8 mouse cellular contexts compared by ENCODE assay signal in genomic region chr12:73554155-73554554, GRCm38 (mm10). TPM values are rescaled to one million over a fixed set of nuclear protein-coding genes. Genes with fewer than 3 reads are reported as not detected.
A peak's percentile ranks its signal among the peaks of the same experiment; 100 is the strongest.
DNase-seq lines count a peak whose midpoint lies in the region; ATAC-seq lines count a peak whose summit lies in the region.

No protein-coding gene starts in this region.

- no peak overlapping the region for H3K4me2 ChIP-seq in kidney, embryonic 14.5 days (replicated peaks; ENCODE audit: low read depth, low read length)
- H3K4me2 ChIP-seq in liver, embryonic 11.5 days: no peak overlapping the region

- peaks cover 7% of the 10 kb centered on the region for H3K27me3 ChIP-seq in kidney, embryonic 14.5 days (ENCODE audit: control insufficient read depth, insufficient read depth, low read length)
- H3K27me3 ChIP-seq in liver, embryonic 11.5 days (replicated peaks; ENCODE audit: control insufficient read depth, insufficient read depth, low read length): peaks cover 10% of the 10 kb centered on the region

- no peak overlapping the region for H3K4me3 ChIP-seq in kidney, embryonic 14.5 days (ENCODE audit: low read length)
- H3K4me3 ChIP-seq in liver, embryonic 11.5 days (ENCODE audit: low read depth, low read length): no peak overlapping the region

- DNase-seq in CD4-positive helper T cell, adult 2 months (ENCODE audit: low read depth, low spot score): peak; percentile 72
- DNase-seq in ZHBTc4 (ENCODE audit: low read depth, low spot score): peak; percentile 89
- DNase-seq in embryo, embryonic 11 days: peak; percentile 85
- DNase-seq in liver, embryonic 11.5 days (ENCODE audit: low spot score): no peak
- peak; percentile 66 for DNase-seq in neural tube, embryonic 10.5 days (ENCODE audit: extremely low spot score, low spot score)
- peak; percentile 80 for DNase-seq in thymus, postnatal 14 days

- no peak overlapping the region for H3K27ac ChIP-seq in kidney, embryonic 14.5 days (ENCODE audit: low read depth, low read length)
- no peak overlapping the region for H3K27ac ChIP-seq in liver, embryonic 11.5 days (ENCODE audit: low read depth, low read length)

- ATAC-seq in granulocyte monocyte progenitor cell, adult 5-6 weeks (replicated peaks; ENCODE audit: poor library complexity, severe bottlenecking): peak; percentile 88
- ATAC-seq in kidney, embryonic 14.5 days (ENCODE audit: low FRiP score, low TSS enrichment): peak; percentile 81
- ATAC-seq in liver, embryonic 11.5 days (replicated peaks; ENCODE audit: low FRiP score): peak; percentile 47

- H3K9me3 ChIP-seq in kidney, embryonic 14.5 days (ENCODE audit: control insufficient read depth, low read length): no peaks in the 10 kb centered on the region
- no peaks in the 10 kb centered on the region for H3K9me3 ChIP-seq in liver, embryonic 11.5 days (ENCODE audit: control insufficient read depth, low read length)

- 3% methylated on average over 5 of the region's 5 CpGs for WGBS in kidney, embryonic 14.5 days
- WGBS in liver, embryonic 11.5 days: 3% methylated on average over 5 of the region's 5 CpGs

- H3K36me3 ChIP-seq in kidney, embryonic 14.5 days (ENCODE audit: control insufficient read depth, insufficient read depth, low read length): no peaks in the 10 kb centered on the region
- H3K36me3 ChIP-seq in liver, embryonic 11.5 days (ENCODE audit: control insufficient read depth, insufficient read depth, low read length): no peaks in the 10 kb centered on the region

- no peak overlapping the region for H3K9ac ChIP-seq in kidney, embryonic 14.5 days (ENCODE audit: low read depth, low read length)
- H3K9ac ChIP-seq in liver, embryonic 11.5 days (ENCODE audit: low read depth, low read length): no peak overlapping the region

- no peaks in the 10 kb centered on the region for H3K4me1 ChIP-seq in kidney, embryonic 14.5 days (ENCODE audit: control insufficient read depth, insufficient read depth, low read length)
- H3K4me1 ChIP-seq in liver, embryonic 11.5 days (replicated peaks; ENCODE audit: control insufficient read depth, insufficient read depth, low read length): no peaks in the 10 kb centered on the region

RNA-seq across cellular contexts. Expression of gene Tmem30b, which starts 8.0 kb away (rescaled TPM):
- total RNA-seq in granulocyte monocyte progenitor cell, adult 5-6 weeks (2014; fragmentation: Nextera tagmentation): not detected in 2 replicates
- not detected in 2 replicates for total RNA-seq in granulocyte monocyte progenitor cell, adult 5-6 weeks (2017)
- 5.8 and 9.6 TPM in 2 replicates for polyA plus RNA-seq in kidney, embryonic 14.5 days (2014; fragmentation: Nextera tagmentation; extraction: Ambion mirVana)
- 0.58 and 0.94 TPM in 2 replicates for polyA plus RNA-seq in liver, embryonic 11.5 days (2014; fragmentation: Nextera tagmentation; extraction: Ambion mirVana)

RNA-seq across cellular contexts. Expression of gene Prkch, which starts 30.4 kb away (rescaled TPM):
- 0.99 and 1.6 TPM in 2 replicates for total RNA-seq in granulocyte monocyte progenitor cell, adult 5-6 weeks (2014; fragmentation: Nextera tagmentation)
- total RNA-seq in granulocyte monocyte progenitor cell, adult 5-6 weeks (2017): 2.6 and 5.3 TPM in 2 replicates
- polyA plus RNA-seq in kidney, embryonic 14.5 days (2014; fragmentation: Nextera tagmentation; extraction: Ambion mirVana): 10.7 and 13.2 TPM in 2 replicates
- polyA plus RNA-seq in liver, embryonic 11.5 days (2014; fragmentation: Nextera tagmentation; extraction: Ambion mirVana): 5.7 and 6.4 TPM in 2 replicates
